Mouse (Mus musculus) MEL (cell line): Measurements from ENCODE around the gene Nfkbil1.

Experiments used
- EP300 ChIP-seq, 2 experiments: IDR thresholded peaks; 2 replicates each; pipeline ENCODE4 v1.6.1; 2011; ENCODE audit warnings: improper control_type of control experiment in 2 of 2, low read length in 2 of 2, low read depth in 1 of 2, mild to moderate bottlenecking in 1 of 2
- POLR2A ChIP-seq, 2 experiments: IDR thresholded peaks; 2 replicates each; pipeline ENCODE4 v1.6.1; 2011 to 2012; ENCODE audit warnings: low read length in 2 of 2, mild to moderate bottlenecking in 2 of 2, control low read depth in 1 of 2, improper control_type of control experiment in 1 of 2, low read depth in 1 of 2, moderate library complexity in 1 of 2; ENCODE audit not compliant: control insufficient read depth in 1 of 2, insufficient read depth in 1 of 2, poor library complexity in 1 of 2

DNA sequence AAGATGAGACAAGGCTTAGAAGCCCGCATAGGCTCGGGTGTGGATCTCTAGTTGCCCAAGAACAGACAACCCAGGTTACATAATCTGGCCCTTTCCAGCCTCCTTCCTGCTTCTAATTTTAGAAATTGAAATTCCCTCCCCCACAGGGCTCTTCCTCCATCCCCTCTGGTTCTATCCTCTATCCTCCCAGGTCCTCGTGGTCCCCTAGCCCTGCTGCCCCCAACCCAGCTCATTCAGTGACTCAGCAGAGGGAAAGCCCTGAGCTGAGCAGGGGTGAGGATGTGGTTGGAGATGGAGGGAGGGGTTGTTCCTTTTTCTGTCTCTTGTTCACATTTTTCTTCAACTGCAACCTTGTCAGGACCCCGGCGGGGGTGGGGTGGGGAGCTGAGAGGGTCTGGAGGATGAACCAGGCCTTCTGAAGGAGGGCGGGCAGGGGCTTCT is 16.0 kb downstream of the Nfkbil1 start:
- TF ChIP-seq EP300 (IDR thresholded peaks at IDR 0.05; ENCODE audit: low read depth in 1 of 2, low read length in 2 of 2) (peak in 1 of 2 experiments; percentile 42; a peak in 1 of 4 replicates), POLR2A (IDR thresholded peaks at IDR 0.05; ENCODE audit: control insufficient read depth in 1 of 2, insufficient read depth in 1 of 2, low read depth in 1 of 2, low read length in 2 of 2, poor library complexity in 1 of 2) (no peak)
